Mouse (Mus musculus): ENCODE measurements at regions not wholly inside any gene's neighbourhood (a gene's known extent, or its start where the extent isn't known, plus 50 kb on each side); places are given as distances from the start of the nearest gene placed in this dataset.

DNA sequence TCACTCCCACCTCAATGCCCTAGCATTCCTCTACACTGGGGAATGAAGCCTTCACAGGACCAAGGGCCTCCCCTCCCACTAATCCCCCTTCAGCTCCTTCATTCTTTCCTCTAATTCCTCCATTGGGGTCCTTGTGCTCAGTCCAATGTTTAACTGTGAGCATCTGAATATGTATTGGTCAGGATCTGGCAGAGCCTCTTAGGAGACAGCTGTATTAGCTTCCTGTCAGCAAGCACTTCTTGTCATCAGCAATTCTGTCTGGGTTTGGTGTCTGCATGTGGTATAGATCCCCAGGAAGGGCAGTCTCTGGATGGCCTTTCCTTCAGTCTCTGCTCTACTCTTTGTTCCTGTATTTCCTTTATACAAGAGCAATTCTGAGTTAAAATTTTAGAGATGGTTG, 426.8 kb upstream of the 2610001J05Rik start:
- DNase-seq (ENCODE audit: inconsistent ontology term) = no peak

DNA sequence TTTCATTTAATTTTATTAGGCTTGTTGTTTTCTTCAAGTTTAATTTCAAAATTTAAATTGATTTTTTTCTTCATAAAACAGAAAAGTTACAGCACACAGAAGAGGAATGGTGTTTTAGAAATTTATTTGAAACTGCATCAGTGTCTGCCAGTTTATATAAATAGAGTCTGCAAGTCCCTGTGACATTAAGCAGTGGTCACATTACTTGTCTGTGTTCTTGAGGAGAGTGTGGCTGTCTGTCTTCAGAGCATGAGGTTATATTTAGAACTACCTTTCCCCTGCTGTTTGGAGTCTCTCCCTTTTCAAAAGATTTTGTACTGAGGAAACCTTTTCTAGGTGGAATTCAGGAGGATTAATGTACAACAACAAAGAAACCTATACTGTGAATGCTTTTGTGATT, 426.1 kb upstream of the 2610001J05Rik start:
- DNase-seq (ENCODE audit: inconsistent ontology term) = no peak

- peak; percentile 86 for DNase-seq (ENCODE audit: inconsistent ontology term)
Measured at GRCm38 (mm10) chr6:14290843-14291242, 419.5 kb upstream of the 2610001J05Rik start.

DNA sequence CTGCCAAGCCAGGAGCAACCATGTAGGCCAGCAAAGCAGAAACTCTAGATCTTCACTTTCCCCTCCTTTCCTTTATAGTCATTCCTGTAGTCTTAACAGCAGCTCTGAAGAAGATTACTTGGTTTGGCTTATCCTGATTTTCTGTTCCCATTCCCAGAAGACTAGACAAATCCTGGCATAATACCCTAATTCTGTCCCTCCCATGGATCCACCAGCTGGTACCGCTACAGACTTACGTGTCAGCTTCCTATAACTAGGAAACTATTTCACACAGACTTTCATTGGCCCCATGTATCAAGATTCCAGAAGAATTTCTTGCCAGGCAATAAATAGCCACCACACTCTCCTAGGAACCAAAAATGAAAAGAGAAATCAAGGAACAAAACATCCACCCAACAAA, 410.2 kb upstream of the 2610001J05Rik start:
- DNase-seq (ENCODE audit: inconsistent ontology term) = no peak

GRCm38 (mm10) chr6:14261941-14262340, 390.6 kb upstream of the 2610001J05Rik start:
- no peak for DNase-seq (ENCODE audit: inconsistent ontology term)

DNA sequence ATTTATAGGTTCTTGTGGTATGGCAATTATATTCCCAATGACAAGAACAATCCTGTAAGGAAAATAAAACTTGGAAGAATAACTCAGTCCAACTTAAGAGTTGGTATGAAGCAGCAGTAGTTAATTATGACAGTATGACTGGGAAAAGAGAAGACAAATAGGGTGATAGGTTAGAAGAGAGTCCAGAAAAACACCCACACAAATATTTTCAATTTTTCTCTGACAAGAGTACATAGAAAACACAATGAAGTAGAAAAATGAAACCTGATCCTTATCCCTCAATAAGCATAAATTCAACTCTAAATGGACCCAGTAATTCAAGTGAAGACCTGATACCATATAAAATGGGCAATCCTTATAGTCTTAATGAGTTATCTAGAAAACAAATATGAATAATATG, 369.0 kb upstream of the 2610001J05Rik start:
- peak; percentile 57 for DNase-seq (ENCODE audit: inconsistent ontology term)

DNA sequence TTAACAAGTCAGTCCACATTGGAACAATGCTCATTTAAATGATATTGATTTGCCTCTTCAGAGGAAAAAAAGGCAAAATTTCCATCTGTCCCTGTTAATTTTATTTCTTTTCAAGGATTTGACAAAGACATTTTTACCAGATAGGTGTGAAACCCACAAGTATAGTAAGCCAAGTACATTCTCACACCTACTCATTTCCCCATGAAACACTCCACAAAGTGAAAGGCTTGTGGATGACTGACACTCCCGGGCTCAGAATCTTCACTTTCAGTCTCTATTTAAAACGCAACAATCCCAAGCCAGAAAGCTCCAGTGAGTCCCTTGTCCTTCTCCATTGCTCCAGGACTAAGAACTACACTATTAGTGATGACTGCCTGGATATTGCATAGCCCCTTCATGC, 367.8 kb upstream of the 2610001J05Rik start:
- no peak for DNase-seq (ENCODE audit: inconsistent ontology term)

- no peak for DNase-seq (ENCODE audit: inconsistent ontology term)
Measured at GRCm38 (mm10) chr6:14230823-14231222, 359.5 kb upstream of the 2610001J05Rik start.

GRCm38 (mm10) chr6:14207509-14207908, 336.2 kb upstream of the 2610001J05Rik start:
- peak; percentile 17 for DNase-seq (ENCODE audit: inconsistent ontology term)

DNA sequence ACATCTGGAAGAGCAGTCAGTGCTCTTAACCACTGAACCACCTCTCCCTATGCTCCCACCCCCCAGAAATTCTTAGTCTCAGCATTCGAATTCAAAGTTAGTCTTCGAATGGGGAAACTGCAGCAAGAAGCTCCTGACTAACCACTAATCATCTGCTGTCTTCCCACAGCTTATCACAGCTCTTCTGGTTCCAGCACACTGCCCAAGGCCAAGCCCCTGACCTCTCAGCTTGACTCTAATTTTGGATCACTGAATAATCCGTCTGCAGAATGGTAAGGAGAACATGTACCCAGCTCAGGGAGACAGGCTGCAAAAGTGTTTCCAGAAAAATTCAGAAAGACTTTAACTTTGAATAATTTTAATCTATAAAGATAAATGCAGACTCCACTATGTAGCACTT, 325.8 kb upstream of the 2610001J05Rik start:
- no peak for DNase-seq (ENCODE audit: inconsistent ontology term)

DNA sequence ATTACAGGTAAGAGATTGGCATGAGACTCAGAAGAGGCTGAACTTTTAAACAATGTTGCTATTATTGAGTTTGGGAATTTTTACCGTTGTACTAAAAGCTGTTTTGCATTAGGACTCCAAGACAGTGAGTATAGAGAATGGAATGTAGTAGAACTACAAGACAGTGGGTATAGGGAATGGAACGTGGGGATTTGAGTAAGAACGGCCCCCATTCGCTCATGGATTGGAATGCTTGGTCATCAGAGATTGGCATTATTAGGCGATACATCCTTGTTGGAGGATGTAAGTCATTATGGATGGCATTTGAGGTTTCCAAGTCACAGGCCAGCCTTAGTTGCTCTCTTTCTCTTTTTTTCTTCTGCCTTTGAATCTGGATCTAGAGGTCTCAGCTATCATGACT, 324.0 kb upstream of the 2610001J05Rik start:
- DNase-seq (ENCODE audit: inconsistent ontology term) = no peak

DNA sequence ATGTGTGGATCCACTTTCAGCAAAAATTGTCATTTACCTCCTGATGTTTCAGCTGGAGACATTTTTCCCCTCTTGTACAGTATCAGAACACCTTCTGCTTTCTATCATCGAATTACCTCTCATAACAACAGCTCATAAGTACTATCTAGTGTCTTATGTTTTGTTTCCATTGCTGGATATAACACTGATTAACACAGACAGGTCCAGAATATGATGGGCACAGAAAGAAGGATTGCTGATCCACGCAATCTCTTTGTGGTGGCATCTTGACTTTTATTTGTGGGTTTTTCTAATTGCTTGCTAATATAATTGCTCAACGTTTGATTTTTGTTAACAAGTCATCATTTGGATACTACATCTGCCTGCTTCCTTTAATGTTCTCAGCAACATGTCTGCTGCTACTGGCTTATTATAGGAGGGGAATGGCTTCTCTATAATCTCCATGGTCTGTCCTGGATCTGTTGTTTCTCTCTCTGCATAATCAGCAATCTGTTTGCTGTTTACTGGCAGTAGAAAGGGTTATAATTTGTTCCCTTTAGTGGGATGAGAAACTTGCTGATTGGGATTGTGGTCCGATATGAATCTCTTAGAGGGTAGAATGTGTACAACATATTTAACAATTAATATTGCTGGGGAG, 320.2 kb upstream of the 2610001J05Rik start:
- no peak for DNase-seq (ENCODE audit: inconsistent ontology term)

- DNase-seq (ENCODE audit: inconsistent ontology term) = no peak
Measured at GRCm38 (mm10) chr6:14185921-14186420, 314.7 kb upstream of the 2610001J05Rik start.

DNA sequence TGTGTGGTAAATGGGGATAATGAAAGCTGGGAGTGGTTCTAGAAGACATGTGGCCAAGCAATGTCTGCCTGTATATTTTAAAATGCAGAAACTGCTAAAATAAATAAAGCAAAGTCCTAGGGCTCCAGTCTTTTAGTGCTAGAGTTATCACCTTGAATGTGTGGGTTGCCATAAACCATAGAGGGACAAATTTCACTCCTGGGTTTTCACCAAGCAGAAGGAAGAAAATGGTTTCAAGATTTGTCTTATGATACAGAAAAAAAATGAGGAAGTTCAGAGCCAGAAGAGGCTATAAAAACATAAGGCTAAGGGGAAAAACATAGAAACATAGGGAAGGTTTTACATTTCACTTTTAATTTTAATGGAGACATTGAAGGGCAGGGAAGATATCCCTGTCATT, 276.1 kb upstream of the 2610001J05Rik start:
- DNase-seq (ENCODE audit: inconsistent ontology term) = no peak

GRCm38 (mm10) chr6:14146394-14146793, 275.1 kb upstream of the 2610001J05Rik start:
- DNase-seq (ENCODE audit: inconsistent ontology term) = no peak

GRCm38 (mm10) chr6:14142107-14142751, 270.9 kb upstream of the 2610001J05Rik start:
- no peak for DNase-seq (ENCODE audit: inconsistent ontology term)

GRCm38 (mm10) chr6:14130392-14131144, 259.2 kb upstream of the 2610001J05Rik start:
- DNase-seq (ENCODE audit: inconsistent ontology term) = peak; percentile 20

GRCm38 (mm10) chr6:14129394-14129793, 258.1 kb upstream of the 2610001J05Rik start:
- DNase-seq (ENCODE audit: inconsistent ontology term) = no peak

GRCm38 (mm10) chr6:14122311-14122710, 251.0 kb upstream of the 2610001J05Rik start:
- no peak for DNase-seq (ENCODE audit: inconsistent ontology term)

GRCm38 (mm10) chr6:14121479-14121878, 250.2 kb upstream of the 2610001J05Rik start:
- DNase-seq (ENCODE audit: inconsistent ontology term) = no peak

DNA sequence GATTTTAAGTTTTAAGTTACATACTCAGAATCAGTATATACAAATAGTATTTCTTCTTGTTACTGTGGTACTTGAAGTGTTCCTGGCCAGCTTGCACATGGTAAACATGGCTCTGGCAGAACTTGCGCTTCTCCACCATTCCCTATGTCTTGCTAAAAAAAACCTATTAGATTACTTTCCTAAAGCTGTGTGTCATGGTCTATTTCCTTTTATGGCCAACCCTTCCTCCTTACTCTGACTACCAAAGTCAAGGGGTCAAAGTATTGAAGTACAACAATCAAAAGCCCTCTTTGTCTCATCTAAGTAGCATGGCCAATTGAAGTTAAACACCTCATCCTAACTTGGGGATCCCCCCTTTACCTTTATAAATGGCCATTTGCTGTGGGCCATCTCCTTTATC, 223.6 kb upstream of the 2610001J05Rik start:
- no peak for DNase-seq (ENCODE audit: inconsistent ontology term)

DNA sequence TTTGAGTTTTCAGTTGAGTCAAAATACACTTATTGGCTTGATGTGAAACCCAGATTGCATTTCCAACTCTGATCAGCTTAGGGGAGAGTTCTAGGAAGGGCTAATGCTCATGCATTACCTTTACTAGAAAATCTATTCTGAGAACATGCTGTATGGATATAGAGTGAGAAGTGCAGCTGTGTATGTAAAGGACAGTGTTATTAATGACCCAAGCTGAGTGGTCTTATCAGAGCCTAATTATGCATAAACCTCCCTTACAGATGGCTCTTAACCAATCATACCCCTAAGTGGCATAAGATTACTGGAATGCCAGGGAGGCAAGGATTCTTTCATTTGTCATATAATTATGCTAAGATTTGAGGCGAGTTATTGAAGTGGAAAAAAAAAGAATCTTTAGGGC, 210.6 kb upstream of the 2610001J05Rik start:
- peak; percentile 5 for DNase-seq (ENCODE audit: inconsistent ontology term)

- DNase-seq (ENCODE audit: inconsistent ontology term) = no peak
Measured at GRCm38 (mm10) chr6:14063735-14064134, 192.4 kb upstream of the 2610001J05Rik start.

Data from Muller cell, postnatal 12 days (primary cell).